Mouse (Mus musculus) liver, embryonic 16.5 days (tissue): ENCODE results near the gene Dok5. TPM values are rescaled to one million over a fixed set of nuclear protein-coding genes. Genes with fewer than 3 reads are reported as not detected.

ENCODE experiments used
- ATAC-seq: fragments of 200-750 bp; cut with Nextera tagmentation; 2 replicates; pipeline ENCODE4 v1.8.0; 2017; ENCODE audit warnings: low read depth, mild to moderate bottlenecking, moderate number of reproducible peaks, moderate library complexity
- H3K27ac ChIP-seq: fragments of 300-500 bp; sonication (generic); 2 replicates; pipeline ENCODE4 v1.5.1; 2014; ENCODE audit warnings: mild to moderate bottlenecking, low read length
- H3K27me3 ChIP-seq: fragments of 300-500 bp; sonication (generic); 2 replicates; pipeline ENCODE4 v1.6.1; 2014; ENCODE audit warnings: low read depth, low read length, mixed read lengths; ENCODE audit not compliant: control insufficient read depth, insufficient read depth
- H3K36me3 ChIP-seq: fragments of 300-500 bp; sonication (generic); 2 replicates; pipeline ENCODE4 v1.6.1; 2014; ENCODE audit warnings: mild to moderate bottlenecking; ENCODE audit not compliant: control insufficient read depth, insufficient read depth
- H3K4me1 ChIP-seq: fragments of 300-500 bp; sonication (generic); 2 replicates; pipeline ENCODE4 v1.6.1; 2014; ENCODE audit warnings: low read depth, low read length, mixed read lengths; ENCODE audit not compliant: control insufficient read depth
- H3K4me2 ChIP-seq: fragments of 300-500 bp; sonication (generic); 2 replicates; pipeline ENCODE4 v1.6.1; 2014; ENCODE audit warnings: low read depth, low read length, mixed read lengths
- H3K4me3 ChIP-seq: fragments of 300-500 bp; sonication (generic); 2 replicates; pipeline ENCODE4 v1.5.1; 2014; ENCODE audit warnings: low read depth, mild to moderate bottlenecking, low read length
- H3K9ac ChIP-seq: fragments of 300-500 bp; sonication (generic); 2 replicates; pipeline ENCODE4 v1.6.1; 2014; ENCODE audit warnings: low read depth, low read length
- H3K9me3 ChIP-seq: fragments of 300-500 bp; sonication (generic); replicated peaks from 2 replicates; pipeline ENCODE4 v1.6.1; 2016; ENCODE audit warnings: low read length; ENCODE audit not compliant: control insufficient read depth
- WGBS: fragments of 180-500 bp; shearing (Covaris S2); extraction: QIAGEN DNeasy Blood & Tissue Kit; methylation state at CpG from one replicate; pipeline ENCODE4 v1.1.7; 2014; ENCODE audit not compliant: insufficient replicate concordance; 5-methylcytosine and 5-hydroxymethylcytosine counted together
- polyA plus RNA-seq: library from polyadenylated mRNA; unstranded; fragments of >200 nt; fragmentation: Nextera tagmentation; extraction: Ambion mirVana; gene quantifications from 2 replicates; pipeline ENCODE4 v1.2.1, GENCODE M21; 2015

Gene Dok5
- polyA plus RNA-seq, 1 experiment from 2014 or later: 0.58 TPM

GRCm38 (mm10) chr2:170772126-170772884 lies 40.7 kb downstream of the Dok5 start:
- Histone ChIP-seq H3K4me2 (no peak overlapping the region), H3K27me3 (no peaks in the 10 kb centered on the region), H3K27ac (no peak overlapping the region), H3K4me1 (no peaks in the 10 kb centered on the region), H3K4me3 (no peak overlapping the region), H3K9me3 (peaks cover 2% of the 10 kb centered on the region; the same call in 1 of the 2 replicates), H3K36me3 (no peaks in the 10 kb centered on the region), H3K9ac (no peak overlapping the region)
- WGBS: 13% methylated on average over 19 of the region's 19 CpGs
- ATAC-seq: no peak

GRCm38 (mm10) chr2:170772885-170773270 lies 41.3 kb downstream of the Dok5 start:
- Histone ChIP-seq H3K4me3 (no peak overlapping the region), H3K27me3 (no peaks in the 10 kb centered on the region), H3K27ac (no peak overlapping the region), H3K9ac (no peak overlapping the region), H3K4me1 (no peaks in the 10 kb centered on the region), H3K36me3 (no peaks in the 10 kb centered on the region), H3K9me3 (peaks cover 2% of the 10 kb centered on the region; the same call in 1 of the 2 replicates), H3K4me2 (no peak overlapping the region)
- WGBS: 30% methylated on average over 8 of the region's 8 CpGs
- ATAC-seq: no peak

GRCm38 (mm10) chr2:170775577-170775976 lies 44.0 kb downstream of the Dok5 start:
- no peak for ATAC-seq
- Histone ChIP-seq H3K4me2 (no peak overlapping the region), H3K9ac (no peak overlapping the region), H3K27ac (no peak overlapping the region), H3K4me1 (no peaks in the 10 kb centered on the region), H3K9me3 (peaks cover 2% of the 10 kb centered on the region; the same call in 1 of the 2 replicates), H3K4me3 (no peak overlapping the region), H3K36me3 (no peaks in the 10 kb centered on the region), H3K27me3 (no peaks in the 10 kb centered on the region)
- 77% methylated on average over 15 of the region's 15 CpGs for WGBS

GRCm38 (mm10) chr2:170776107-170776506 lies 44.5 kb downstream of the Dok5 start:
- H3K9me3 ChIP-seq: peaks cover 2% of the 10 kb centered on the region; the same call in 1 of the 2 replicates
- H3K27me3 ChIP-seq: no peaks in the 10 kb centered on the region
- H3K4me1 ChIP-seq: no peaks in the 10 kb centered on the region
- 69% methylated on average over 11 of the region's 11 CpGs for WGBS
- H3K4me2 ChIP-seq: no peak overlapping the region
- ATAC-seq: no peak
- H3K27ac ChIP-seq: no peak overlapping the region
- H3K9ac ChIP-seq: no peak overlapping the region
- H3K36me3 ChIP-seq: no peaks in the 10 kb centered on the region
- no peak overlapping the region for H3K4me3 ChIP-seq

GRCm38 (mm10) chr2:170777572-170777971 lies 46.0 kb downstream of the Dok5 start:
- ATAC-seq: no peak
- Histone ChIP-seq H3K4me1 (no peaks in the 10 kb centered on the region), H3K4me3 (no peak overlapping the region)

GRCm38 (mm10) chr2:170780010-170780750 lies 48.6 kb downstream of the Dok5 start:
- Histone ChIP-seq H3K27me3 (no peaks in the 10 kb centered on the region), H3K4me3 (no peak overlapping the region), H3K9ac (no peak overlapping the region), H3K9me3 (peaks cover 2% of the 10 kb centered on the region; the same call in 1 of the 2 replicates), H3K36me3 (no peaks in the 10 kb centered on the region), H3K4me2 (no peak overlapping the region), H3K27ac (no peak overlapping the region), H3K4me1 (no peaks in the 10 kb centered on the region)
- no peak for ATAC-seq
- WGBS: 65% methylated on average over 11 of the region's 11 CpGs

More at GRCm38 (mm10) chr2:170777572-170777971, 46.0 kb downstream of the Dok5 start:
- H3K4me2 ChIP-seq: no peak overlapping the region
- no peak overlapping the region for H3K9ac ChIP-seq
- H3K36me3 ChIP-seq: no peaks in the 10 kb centered on the region
- peaks cover 2% of the 10 kb centered on the region; the same call in 1 of the 2 replicates for H3K9me3 ChIP-seq
- H3K27me3 ChIP-seq: no peaks in the 10 kb centered on the region
- 55% methylated on average over 6 of the region's 6 CpGs for WGBS
- H3K27ac ChIP-seq: no peak overlapping the region

- H3K9me3 ChIP-seq: peaks cover 6% of the 10 kb centered on the region
- H3K36me3 ChIP-seq: no peaks in the 10 kb centered on the region
- whole genome bisulfite sequencing: 72% methylated on average over 10 of the region's 10 CpGs
- H3K9ac ChIP-seq: no peak overlapping the region
- no peaks in the 10 kb centered on the region for H3K4me1 ChIP-seq
- no peak for ATAC-seq
- no peak overlapping the region for H3K27ac ChIP-seq
- no peaks in the 10 kb centered on the region for H3K27me3 ChIP-seq
- H3K4me2 ChIP-seq: no peak overlapping the region
- H3K4me3 ChIP-seq: no peak overlapping the region
These were observed 56.5 kb downstream of the Dok5 start for GRCm38 (mm10) chr2:170788101-170788500.

GRCm38 (mm10) chr2:170791332-170792017 lies 59.9 kb downstream of the Dok5 start:
- no peak overlapping the region for H3K9ac ChIP-seq
- no peaks in the 10 kb centered on the region for H3K27me3 ChIP-seq
- WGBS: 51% methylated on average over 8 of the region's 8 CpGs
- no peak overlapping the region for H3K4me3 ChIP-seq
- no peak for ATAC-seq
- no peak overlapping the region for H3K27ac ChIP-seq
- peaks cover 6% of the 10 kb centered on the region for H3K9me3 ChIP-seq
- H3K36me3 ChIP-seq: no peaks in the 10 kb centered on the region
- H3K4me2 ChIP-seq: no peak overlapping the region
- H3K4me1 ChIP-seq: no peaks in the 10 kb centered on the region
